Mouse (Mus musculus): ENCODE measurements at regions not wholly inside any gene's neighbourhood (a gene's known extent, or its start where the extent isn't known, plus 50 kb on each side); places are given as distances from the start of the nearest gene placed in this dataset.

DNA sequence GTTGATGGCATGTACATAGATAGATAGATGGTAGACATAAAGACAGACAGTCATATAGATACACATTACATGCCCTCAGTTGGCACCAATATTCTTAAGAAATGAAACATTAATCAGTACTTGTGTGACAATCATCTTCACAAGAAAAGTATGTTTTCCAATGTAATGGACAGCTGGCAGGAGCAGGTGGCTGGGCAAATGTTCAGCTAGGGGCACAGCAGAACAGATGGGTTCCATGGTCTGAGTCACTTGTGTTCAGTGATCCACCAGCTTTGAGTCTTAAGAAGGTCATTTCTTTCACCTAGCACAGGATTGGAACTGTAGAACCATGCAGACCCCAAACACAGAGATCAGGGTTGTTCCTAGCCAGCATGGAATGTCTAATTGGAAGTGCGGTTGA is 2631.2 kb upstream of the 5930422O12Rik start:
- Histone ChIP-seq H3K9me3 (no peaks in the 10 kb centered on the region), H3K4me1 (replicated peaks) (no peaks in the 10 kb centered on the region), H3K4me2 (replicated peaks) (no peak overlapping the region), H3K9ac (replicated peaks) (no peak overlapping the region), H3K4me3 (replicated peaks) (no peak overlapping the region), H3K36me3 (no peaks in the 10 kb centered on the region), H3K27ac (no peak overlapping the region), H3K27me3 (no peaks in the 10 kb centered on the region)
- 97% methylated on average over 1 of the region's 1 CpGs for WGBS
- ATAC-seq = no peak

DNA sequence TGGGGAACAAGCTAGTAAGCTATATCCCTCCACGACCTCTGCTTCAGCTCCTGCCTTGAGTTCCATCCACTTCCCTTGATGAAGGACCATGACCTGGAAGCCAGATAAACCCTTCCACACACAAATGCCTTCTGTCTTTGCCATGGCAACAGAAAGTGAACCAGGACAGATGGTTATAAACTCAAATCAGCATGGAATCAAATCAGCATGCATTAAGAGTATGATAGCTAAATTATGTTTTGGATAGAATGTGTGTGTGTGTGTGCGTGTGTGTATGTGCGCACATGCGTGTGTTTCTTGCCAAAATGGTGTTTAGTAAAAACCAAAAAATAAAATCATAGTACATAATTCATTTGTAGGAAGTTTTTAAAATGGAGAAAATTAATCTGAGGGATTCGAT is 2611.5 kb upstream of the 5930422O12Rik start:
- no peaks in the 10 kb centered on the region for H3K4me1 ChIP-seq (replicated peaks)
- no peaks in the 10 kb centered on the region for H3K9me3 ChIP-seq
- no peaks in the 10 kb centered on the region for H3K27me3 ChIP-seq
- H3K4me3 ChIP-seq (replicated peaks) = no peak overlapping the region
- no peak overlapping the region for H3K9ac ChIP-seq (replicated peaks)
- 94% methylated on average over 5 of the region's 5 CpGs for WGBS
- H3K27ac ChIP-seq = no peak overlapping the region
- ATAC-seq = no peak
- no peak overlapping the region for H3K4me2 ChIP-seq (replicated peaks)
- no peaks in the 10 kb centered on the region for H3K36me3 ChIP-seq

DNA sequence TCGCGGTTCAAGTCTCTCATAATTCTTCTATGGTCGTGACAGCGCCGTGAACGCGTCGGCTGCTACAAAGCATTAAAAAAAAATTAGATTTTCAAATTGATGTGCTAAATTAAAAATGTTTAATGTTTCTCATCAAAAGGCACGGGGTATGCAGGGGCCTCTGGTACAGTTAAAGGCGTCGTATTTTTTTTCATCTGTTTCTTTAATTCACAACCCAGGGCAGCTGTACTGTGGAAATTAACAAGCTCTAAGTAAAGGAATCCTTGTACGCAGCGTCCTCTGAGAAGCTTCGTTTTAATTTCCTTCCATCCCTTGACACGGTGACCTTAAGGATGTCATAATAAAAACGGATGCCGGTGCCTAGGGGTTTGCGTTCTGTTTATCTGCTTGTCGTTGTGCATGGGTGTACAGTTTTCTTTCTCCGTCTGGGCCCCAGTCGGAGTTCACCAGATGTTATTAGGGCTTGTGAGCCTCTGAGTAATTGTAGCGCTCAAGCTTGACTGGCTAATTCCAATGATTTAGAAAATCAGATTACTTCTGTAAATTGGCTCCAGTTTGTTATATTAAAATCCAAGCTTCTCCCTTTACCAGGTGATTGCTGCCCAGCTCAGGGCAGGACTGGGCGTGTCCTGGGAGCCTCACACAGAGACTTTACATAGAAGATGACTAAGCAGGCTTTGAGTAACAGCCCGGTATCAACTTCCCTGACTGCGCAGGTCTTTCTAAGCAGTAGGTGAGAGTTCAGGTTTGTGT is 2605.5 kb upstream of the 5930422O12Rik start:
- H3K36me3 ChIP-seq = no peaks in the 10 kb centered on the region
- no peaks in the 10 kb centered on the region for H3K9me3 ChIP-seq
- 0 out of 2 replicates have a peak, but pooled peaks cover 4% of the 10 kb centered on the region for H3K4me1 ChIP-seq (replicated peaks)
- no peak overlapping the region for H3K4me2 ChIP-seq (replicated peaks)
- no peaks in the 10 kb centered on the region for H3K27me3 ChIP-seq
- H3K4me3 ChIP-seq (replicated peaks) = no peak overlapping the region
- 66% methylated on average over 25 of the region's 25 CpGs for WGBS
- H3K27ac ChIP-seq = no peak overlapping the region
- ATAC-seq = peak; percentile 65; the same call in 1 of the 2 replicates
- no peak overlapping the region for H3K9ac ChIP-seq (replicated peaks)

DNA sequence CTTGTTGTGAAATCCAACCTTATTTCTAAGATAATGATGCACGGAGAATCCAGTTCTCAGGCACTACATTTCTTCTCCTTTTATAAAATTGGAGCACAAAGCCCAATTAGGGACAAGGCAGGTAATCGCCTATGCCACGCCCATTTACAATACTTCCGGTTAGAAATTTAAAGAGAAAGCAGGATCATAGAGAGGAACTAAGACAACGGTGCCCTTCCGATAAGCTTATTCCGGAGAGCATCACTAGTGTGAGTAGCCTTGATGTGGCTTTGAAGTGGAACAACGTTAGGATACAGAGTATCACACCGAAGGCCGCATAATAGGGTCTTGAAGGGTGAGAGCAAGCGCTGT is 2604.9 kb upstream of the 5930422O12Rik start:
- no peak for ATAC-seq
- Histone ChIP-seq H3K4me2 (replicated peaks) (no peak overlapping the region), H3K4me3 (replicated peaks) (no peak overlapping the region), H3K36me3 (no peaks in the 10 kb centered on the region), H3K9ac (replicated peaks) (no peak overlapping the region), H3K27me3 (no peaks in the 10 kb centered on the region), H3K4me1 (replicated peaks) (0 out of 2 replicates have a peak, but pooled peaks cover 4% of the 10 kb centered on the region), H3K27ac (no peak overlapping the region), H3K9me3 (no peaks in the 10 kb centered on the region)
- WGBS = 87% methylated on average over 11 of the region's 11 CpGs

DNA sequence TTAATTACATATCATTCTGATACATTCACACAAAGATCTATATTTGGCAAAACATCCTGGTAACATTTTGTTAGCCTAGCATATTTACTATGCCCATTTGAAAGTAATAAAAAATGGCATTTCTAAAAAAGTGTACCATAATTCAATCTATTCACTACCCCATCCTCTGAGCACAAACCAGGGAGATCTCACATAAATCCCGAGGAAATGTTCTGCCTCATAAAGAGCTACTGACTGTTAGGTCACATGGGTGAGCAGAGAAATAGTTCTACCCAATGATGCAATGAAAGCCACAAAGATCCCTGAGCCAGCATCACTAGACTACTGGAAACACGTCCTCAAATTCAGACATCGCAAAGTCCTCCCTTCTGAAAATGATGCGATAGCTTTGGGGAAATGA is 2602.5 kb upstream of the 5930422O12Rik start:
- no peaks in the 10 kb centered on the region for H3K36me3 ChIP-seq
- no peak overlapping the region for H3K4me3 ChIP-seq (replicated peaks)
- H3K4me1 ChIP-seq (replicated peaks) = 0 out of 2 replicates have a peak, but pooled peaks cover 4% of the 10 kb centered on the region
- no peaks in the 10 kb centered on the region for H3K27me3 ChIP-seq
- H3K9ac ChIP-seq (replicated peaks) = no peak overlapping the region
- no peaks in the 10 kb centered on the region for H3K9me3 ChIP-seq
- H3K4me2 ChIP-seq (replicated peaks) = no peak overlapping the region
- ATAC-seq = no peak
- WGBS = 89% methylated on average over 4 of the region's 4 CpGs
- H3K27ac ChIP-seq = no peak overlapping the region

DNA sequence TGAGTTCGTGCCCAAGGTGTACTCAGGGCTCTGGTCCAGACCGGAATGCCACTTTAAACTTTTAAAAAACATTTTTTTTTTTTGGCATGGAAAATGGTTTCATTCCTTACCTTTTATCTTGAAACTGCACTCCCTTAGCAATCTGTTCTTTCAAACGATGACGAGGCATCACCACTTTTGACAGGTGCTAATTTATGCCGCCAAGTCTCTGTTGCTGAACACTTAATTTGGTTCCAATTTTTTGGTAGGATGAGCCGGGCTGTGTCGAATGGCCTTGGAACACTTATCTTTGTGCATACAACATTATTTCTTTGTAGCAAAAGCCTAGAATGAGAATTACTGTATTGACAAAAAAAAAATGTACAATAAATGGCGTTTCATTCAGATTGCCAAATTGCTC is 2590.5 kb upstream of the 5930422O12Rik start:
- Histone ChIP-seq H3K9ac (replicated peaks) (no peak overlapping the region), H3K4me2 (replicated peaks) (no peak overlapping the region), H3K27ac (no peak overlapping the region), H3K36me3 (no peaks in the 10 kb centered on the region), H3K4me1 (replicated peaks) (no peaks in the 10 kb centered on the region), H3K4me3 (replicated peaks) (no peak overlapping the region), H3K9me3 (no peaks in the 10 kb centered on the region), H3K27me3 (no peaks in the 10 kb centered on the region)
- 86% methylated on average over 8 of the region's 8 CpGs for WGBS
- no peak for ATAC-seq

DNA sequence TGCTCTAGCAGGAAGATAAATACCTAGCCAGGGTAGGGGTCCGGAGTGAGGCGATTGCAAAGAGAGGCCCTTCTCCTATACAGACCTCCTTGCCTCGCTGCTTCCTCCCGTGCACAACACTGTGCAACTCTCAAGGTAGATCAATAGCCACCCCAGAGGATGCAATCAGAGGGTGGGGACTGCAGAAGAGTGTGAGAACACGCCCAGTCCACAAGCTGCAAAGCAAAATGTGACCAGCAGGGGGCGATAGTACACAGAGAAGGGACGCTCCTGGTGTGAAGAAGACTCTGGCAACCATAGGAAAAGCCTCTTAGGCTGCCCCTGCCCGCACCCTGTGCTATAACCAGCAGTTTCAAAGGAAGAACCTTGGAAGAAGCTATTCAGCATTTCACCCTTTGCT is 2588.4 kb upstream of the 5930422O12Rik start:
- no peaks in the 10 kb centered on the region for H3K4me1 ChIP-seq (replicated peaks)
- no peaks in the 10 kb centered on the region for H3K27me3 ChIP-seq
- H3K4me3 ChIP-seq (replicated peaks) = no peak overlapping the region
- H3K27ac ChIP-seq = no peak overlapping the region
- peak; percentile 82 for ATAC-seq
- no peaks in the 10 kb centered on the region for H3K36me3 ChIP-seq
- H3K9me3 ChIP-seq = no peaks in the 10 kb centered on the region
- no peak overlapping the region for H3K9ac ChIP-seq (replicated peaks)
- no peak overlapping the region for H3K4me2 ChIP-seq (replicated peaks)
- WGBS = 28% methylated on average over 8 of the region's 8 CpGs

DNA sequence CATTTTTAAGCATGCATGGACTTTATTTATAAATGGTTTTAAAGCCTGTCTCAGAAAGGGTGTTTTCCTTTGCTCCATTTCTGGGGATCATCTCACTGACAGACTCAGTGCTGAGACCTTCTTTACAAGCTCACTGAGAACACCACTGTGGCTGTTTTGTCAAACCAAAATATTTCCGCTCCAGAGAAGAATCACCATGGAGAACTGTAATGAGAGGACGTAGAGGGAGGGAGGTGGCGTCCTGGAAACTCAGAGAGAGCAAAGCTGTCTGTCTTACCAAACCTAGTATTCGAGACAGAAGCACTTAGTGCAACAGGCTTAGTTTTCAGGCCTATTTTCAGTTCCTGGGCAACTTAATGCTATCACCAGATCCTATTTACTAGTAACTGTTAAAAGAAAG is 2565.5 kb upstream of the 5930422O12Rik start:
- ATAC-seq = 0 out of 2 replicates have a peak, but pooled peaks have one; percentile 66
- Histone ChIP-seq H3K9me3 (no peaks in the 10 kb centered on the region), H3K4me1 (replicated peaks) (peaks cover 12% of the 10 kb centered on the region; the same call in 1 of the 2 replicates), H3K27me3 (no peaks in the 10 kb centered on the region), H3K36me3 (no peaks in the 10 kb centered on the region), H3K27ac (no peak overlapping the region), H3K4me3 (replicated peaks) (no peak overlapping the region), H3K9ac (replicated peaks) (no peak overlapping the region), H3K4me2 (replicated peaks) (no peak overlapping the region)
- 12% methylated on average over 4 of the region's 4 CpGs for WGBS

DNA sequence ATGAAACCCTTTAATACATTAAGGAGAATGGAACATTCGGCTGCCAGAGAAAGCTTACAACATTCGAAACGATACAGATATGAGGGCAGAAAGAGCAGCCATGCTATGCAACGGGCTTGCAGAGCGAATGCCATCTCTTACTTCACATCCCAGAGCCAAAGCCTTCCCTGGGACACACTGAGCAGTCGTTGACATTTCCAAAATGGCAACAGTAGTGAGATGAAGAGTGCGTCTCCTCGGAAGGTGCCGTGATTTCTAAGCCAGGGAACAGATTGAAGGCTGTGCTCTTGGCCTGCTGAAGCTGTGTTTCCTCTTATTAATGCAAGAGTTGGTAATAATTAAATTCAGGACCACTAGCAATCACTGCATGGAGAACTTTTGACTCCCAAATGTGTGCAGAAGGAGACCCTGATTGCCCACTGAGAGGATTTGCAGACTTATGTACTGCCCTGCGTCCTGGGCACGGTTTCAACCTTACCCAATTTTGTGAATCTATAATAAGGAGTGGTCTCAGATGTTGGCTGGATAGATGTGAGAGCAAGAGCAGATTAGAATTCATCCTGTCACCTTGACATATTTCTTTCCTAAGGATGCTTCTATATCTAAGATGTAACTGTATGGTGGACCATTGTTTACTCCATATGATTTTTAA is 2522.3 kb upstream of the 5930422O12Rik start:
- no peak overlapping the region for H3K4me2 ChIP-seq (replicated peaks)
- H3K27me3 ChIP-seq = no peaks in the 10 kb centered on the region
- H3K4me1 ChIP-seq (replicated peaks) = no peaks in the 10 kb centered on the region
- no peaks in the 10 kb centered on the region for H3K36me3 ChIP-seq
- no peak overlapping the region for H3K4me3 ChIP-seq (replicated peaks)
- no peaks in the 10 kb centered on the region for H3K9me3 ChIP-seq
- H3K9ac ChIP-seq (replicated peaks) = no peak overlapping the region
- ATAC-seq = no peak
- H3K27ac ChIP-seq = no peak overlapping the region
- 89% methylated on average over 11 of the region's 11 CpGs for WGBS

DNA sequence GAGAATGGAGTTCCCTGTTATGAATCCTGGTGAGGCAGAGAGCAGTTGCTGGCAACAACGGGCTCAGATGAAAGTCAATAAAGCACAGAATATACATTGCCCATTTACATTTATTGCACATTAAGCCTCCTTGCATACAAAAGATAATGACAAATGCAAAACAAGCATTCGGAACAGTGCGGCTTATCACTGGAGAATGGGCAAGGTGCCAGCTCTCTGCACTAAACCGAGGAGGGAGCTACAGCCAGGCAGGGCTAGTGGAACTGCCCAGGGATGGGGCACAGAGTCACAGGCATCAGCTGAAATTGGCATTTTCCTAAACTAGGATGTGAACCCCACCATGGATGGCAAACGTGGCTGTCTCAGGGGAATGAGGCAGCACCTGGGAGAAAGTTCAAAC is 2514.8 kb upstream of the 5930422O12Rik start:
- Histone ChIP-seq H3K27ac (no peak overlapping the region), H3K4me2 (replicated peaks) (no peak overlapping the region), H3K4me3 (replicated peaks) (no peak overlapping the region), H3K4me1 (replicated peaks) (peaks cover 29% of the 10 kb centered on the region), H3K9me3 (no peaks in the 10 kb centered on the region), H3K36me3 (no peaks in the 10 kb centered on the region), H3K9ac (replicated peaks) (no peak overlapping the region), H3K27me3 (no peaks in the 10 kb centered on the region)
- peak; percentile 70 for ATAC-seq
- 61% methylated on average over 5 of the region's 5 CpGs for WGBS

DNA sequence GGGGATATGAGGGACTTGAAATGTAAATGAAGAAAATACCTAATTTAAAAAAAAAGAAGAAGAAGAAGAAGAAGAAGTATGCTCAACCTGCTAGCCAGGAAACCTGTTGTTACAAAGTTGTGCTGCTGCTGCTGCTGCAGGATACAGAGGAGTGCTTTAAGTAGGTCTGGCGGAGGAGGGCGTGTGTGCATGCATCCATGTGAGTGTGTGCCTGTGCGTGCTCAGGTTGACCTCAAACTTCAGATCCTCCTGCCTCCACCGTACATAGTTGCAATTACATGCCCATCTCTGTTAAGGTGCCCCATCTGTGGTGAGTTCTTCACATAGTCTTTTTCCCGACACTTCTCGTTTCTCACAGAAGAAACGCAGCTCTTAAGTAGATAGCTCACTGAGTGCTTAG is 2513.4 kb upstream of the 5930422O12Rik start:
- Histone ChIP-seq H3K4me1 (replicated peaks) (peaks cover 29% of the 10 kb centered on the region), H3K27ac (peak overlapping the region; percentile 72; the same call in 1 of the 2 replicates), H3K4me3 (replicated peaks) (peak overlapping the region; percentile 36; the same call in 1 of the 2 replicates), H3K9me3 (no peaks in the 10 kb centered on the region), H3K4me2 (replicated peaks) (peak overlapping the region; percentile 63), H3K36me3 (no peaks in the 10 kb centered on the region), H3K9ac (replicated peaks) (peak overlapping the region; percentile 67; the same call in 1 of the 2 replicates), H3K27me3 (no peaks in the 10 kb centered on the region)
- WGBS = 63% methylated on average over 7 of the region's 7 CpGs
- peak; percentile 25 for ATAC-seq

DNA sequence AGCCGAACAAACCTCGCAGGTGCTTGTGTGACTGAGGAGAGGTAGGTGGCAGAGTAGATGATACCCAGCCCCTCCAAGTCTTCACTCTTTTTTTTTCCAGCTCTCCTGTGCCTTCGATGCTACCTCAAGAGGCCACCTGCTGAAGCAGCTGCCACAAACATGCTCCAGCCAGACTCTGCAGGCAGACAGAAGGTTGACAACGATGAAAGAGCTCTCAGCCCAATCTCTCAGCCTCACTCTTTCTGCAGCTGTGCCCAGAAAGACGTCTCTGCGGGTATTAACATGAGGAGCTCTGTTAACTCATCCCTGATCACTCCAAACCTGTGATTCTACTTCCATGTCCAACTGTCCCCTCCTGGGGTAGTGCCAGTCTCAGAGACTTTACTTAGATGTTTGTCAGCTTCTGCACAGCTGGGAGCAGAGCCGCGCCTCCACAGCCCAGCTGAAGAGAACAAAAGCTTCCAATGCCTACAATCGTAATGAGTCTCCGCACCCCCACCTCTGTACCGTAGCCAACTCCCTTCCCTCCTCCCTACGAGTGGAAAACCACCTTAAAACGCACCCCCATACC is 2512.8 kb upstream of the 5930422O12Rik start:
- Histone ChIP-seq H3K9ac (replicated peaks) (peak overlapping the region; percentile 67), H3K36me3 (no peaks in the 10 kb centered on the region), H3K27me3 (no peaks in the 10 kb centered on the region), H3K4me2 (replicated peaks) (peak overlapping the region; percentile 63), H3K27ac (peak overlapping the region; percentile 72), H3K9me3 (no peaks in the 10 kb centered on the region), H3K4me3 (replicated peaks) (peak overlapping the region; percentile 36), H3K4me1 (replicated peaks) (peaks cover 30% of the 10 kb centered on the region)
- 7% methylated on average over 13 of the region's 13 CpGs for WGBS
- peak; percentile 86 for ATAC-seq

Data from midbrain, embryonic 13.5 days (tissue).